Mouse (Mus musculus): ENCODE results near the gene Apela.

The Apela gene

GRCm38 (mm10) chr8:65037117-65037533 is at the start of gene Apela:
Gene Apela, minus strand, starts transcription at chr8:65037336.
- DNase-seq (ENCODE audit: low spot score in 2 of 2) = peak; percentile 2 to 10

GRCm38 (mm10) chr8:65085680-65086079 is 48.5 kb upstream of the Apela start:
- no peak for DNase-seq (ENCODE audit: low spot score in 2 of 2)

GRCm38 (mm10) chr8:65080731-65081130 is 43.6 kb upstream of the Apela start:
- DNase-seq (ENCODE audit: low spot score in 2 of 2) = no peak

GRCm38 (mm10) chr8:65074733-65075132 is 37.6 kb upstream of the Apela start, which contains the start of gene Gm10663:
Gene Gm10663, plus strand, starts transcription at chr8:65075033.
- no peak for DNase-seq (ENCODE audit: low spot score in 2 of 2)

GRCm38 (mm10) chr8:65070996-65071395 is 33.9 kb upstream of the Apela start:
- no peak for DNase-seq (ENCODE audit: low spot score in 2 of 2)

GRCm38 (mm10) chr8:65068473-65068819 is 31.3 kb upstream of the Apela start:
- DNase-seq (ENCODE audit: low spot score in 2 of 2) = no peak

GRCm38 (mm10) chr8:65067694-65068472 is 30.7 kb upstream of the Apela start:
- no peak for DNase-seq (ENCODE audit: low spot score in 2 of 2)

GRCm38 (mm10) chr8:65067031-65067430 is 29.9 kb upstream of the Apela start:
- DNase-seq (ENCODE audit: low spot score in 2 of 2) = no peak

GRCm38 (mm10) chr8:65065622-65066021 is 28.5 kb upstream of the Apela start:
- DNase-seq (ENCODE audit: low spot score in 2 of 2) = no peak

GRCm38 (mm10) chr8:65064071-65064470 is 26.9 kb upstream of the Apela start:
- DNase-seq (ENCODE audit: low spot score in 2 of 2) = no peak

- no peak for DNase-seq (ENCODE audit: low spot score in 2 of 2)
Measured at GRCm38 (mm10) chr8:65062195-65062594, 25.1 kb upstream of the Apela start.

- DNase-seq (ENCODE audit: low spot score in 2 of 2) = no peak
Measured at GRCm38 (mm10) chr8:65056722-65057121, 19.6 kb upstream of the Apela start.

- DNase-seq (ENCODE audit: low spot score in 2 of 2) = no peak
Measured at GRCm38 (mm10) chr8:65053968-65054367, 16.8 kb upstream of the Apela start.

GRCm38 (mm10) chr8:65053554-65053953 is 16.4 kb upstream of the Apela start:
- no peak for DNase-seq (ENCODE audit: low spot score in 2 of 2)

GRCm38 (mm10) chr8:65047801-65048200 is 10.7 kb upstream of the Apela start:
- no peak for DNase-seq (ENCODE audit: low spot score in 2 of 2)

GRCm38 (mm10) chr8:65047193-65047592 is 10.1 kb upstream of the Apela start:
- DNase-seq (ENCODE audit: low spot score in 2 of 2) = no peak

- no peak for DNase-seq (ENCODE audit: low spot score in 2 of 2)
Measured at GRCm38 (mm10) chr8:65046565-65046964, 9.4 kb upstream of the Apela start.

GRCm38 (mm10) chr8:65034136-65034535 is 3.0 kb downstream of the Apela start:
- no peak for DNase-seq (ENCODE audit: low spot score in 2 of 2)

GRCm38 (mm10) chr8:65033056-65033455 is 4.1 kb downstream of the Apela start:
- DNase-seq (ENCODE audit: low spot score in 2 of 2) = no peak

GRCm38 (mm10) chr8:65032107-65032506 is 5.0 kb downstream of the Apela start:
- no peak for DNase-seq (ENCODE audit: low spot score in 2 of 2)

GRCm38 (mm10) chr8:65030735-65031485 is 6.2 kb downstream of the Apela start:
- no peak for DNase-seq (ENCODE audit: low spot score in 2 of 2)

- no peak for DNase-seq (ENCODE audit: low spot score in 2 of 2)
Measured at GRCm38 (mm10) chr8:65029776-65030175, 7.4 kb downstream of the Apela start.

All from right cerebral cortex, adult 2 months (tissue).